Comparison of ENCODE assay signal across 8 mouse cellular contexts in the genomic region with DNA sequence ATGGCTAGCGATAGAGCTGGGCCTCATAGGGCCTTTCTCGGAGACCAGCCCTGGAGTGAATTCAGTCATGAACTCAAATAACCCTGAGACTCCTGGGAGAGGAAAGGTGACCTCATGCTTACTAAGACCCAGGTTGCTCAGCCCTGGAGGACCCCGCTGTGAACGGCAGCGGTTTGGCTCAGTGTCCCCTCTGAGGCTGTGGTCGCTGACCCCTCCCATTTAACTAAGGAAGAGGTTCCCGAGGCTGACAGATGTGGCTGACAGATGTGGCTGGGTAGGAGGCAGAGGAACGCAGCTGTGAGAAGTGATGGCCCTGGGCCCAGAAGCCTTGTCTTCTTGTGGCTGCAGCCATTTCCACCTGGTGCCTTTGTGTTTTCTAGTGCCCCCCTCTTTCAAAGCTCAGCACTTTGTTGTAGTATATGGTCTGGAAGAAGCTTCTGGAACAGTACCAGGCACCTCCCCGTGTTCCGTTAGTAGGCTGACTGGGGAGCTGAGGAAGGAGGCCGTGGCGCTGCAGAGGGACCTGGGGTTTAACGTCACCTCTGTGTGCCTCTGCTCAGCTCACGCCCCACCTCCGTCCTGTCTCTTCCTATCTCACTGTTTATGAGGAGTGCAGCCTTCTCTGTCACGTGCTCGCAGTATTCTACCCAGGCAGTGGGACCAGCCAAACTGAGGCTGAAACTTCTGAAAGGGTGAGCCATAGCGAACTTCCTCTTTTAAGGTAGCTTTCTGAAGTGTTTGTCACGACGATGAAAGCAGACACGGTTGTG. TPM values are rescaled to one million over a fixed set of nuclear protein-coding genes. Genes with fewer than 3 reads are reported as not detected.
A peak's percentile ranks its signal among the peaks of the same experiment; 100 is the strongest.
DNase-seq lines count a peak whose midpoint lies in the region; ATAC-seq and TF ChIP-seq lines count a peak whose summit lies in the region.

No protein-coding gene starts in this region.

- H3K27me3 ChIP-seq in heart, adult 2 months (ENCODE audit: control insufficient read depth, insufficient read depth, low read length), result no peaks in the 10 kb centered on the region
- H3K27me3 ChIP-seq in liver, embryonic 16.5 days (ENCODE audit: control insufficient read depth, insufficient read depth, low read depth, low read length), result no peaks in the 10 kb centered on the region

- H3K36me3 ChIP-seq in heart, adult 2 months (ENCODE audit: control insufficient read depth, insufficient read depth, low read length), result no peaks in the 10 kb centered on the region
- no peaks in the 10 kb centered on the region for H3K36me3 ChIP-seq in liver, embryonic 16.5 days (ENCODE audit: control insufficient read depth, insufficient read depth)

- H3K4me1 ChIP-seq in heart, adult 2 months (ENCODE audit: control insufficient read depth, insufficient read depth, low read length), result no peaks in the 10 kb centered on the region; the same call in 1 of the 2 replicates
- peaks cover 13% of the 10 kb centered on the region for H3K4me1 ChIP-seq in liver, embryonic 16.5 days (ENCODE audit: control insufficient read depth, low read depth, low read length)

- ATAC-seq in liver, embryonic 16.5 days (ENCODE audit: low read depth), result peak; percentile 95

- H3K4me3 ChIP-seq in heart, adult 2 months, result no peak overlapping the region
- peak overlapping the region; percentile 23; the same call in 1 of the 2 replicates for H3K4me3 ChIP-seq in liver, embryonic 16.5 days (ENCODE audit: low read depth, low read length)

- intact Hi-C loops in heart, adult 2 months (cut with DNase I), result loop anchor here (5.0 kb wide), 1 partner anchor 55 kb away; no protein-coding TSS in a partner anchor

- no peak overlapping the region for H3K9ac ChIP-seq in heart, adult 2 months (ENCODE audit: low read depth, low read length)
- H3K9ac ChIP-seq in liver, embryonic 16.5 days (ENCODE audit: low read depth, low read length), result 0 out of 2 replicates have a peak overlapping the region, but pooled peaks have one; percentile 7

- DNase-seq in adrenal gland, postnatal 36 days, result peak; percentile 16 to 42
- DNase-seq in adrenal gland, adult 18-20 months (ENCODE audit: low spot score in 2 of 2), result no peak
- peak; percentile 50 to 71 for DNase-seq in heart, adult 2 months
- DNase-seq in spleen, postnatal 14 days (ENCODE audit: low spot score in 2 of 2), result peak; percentile 46 to 58
- no peak for DNase-seq in left cerebral cortex, adult 8-10 months (ENCODE audit: low spot score in 2 of 2)
- DNase-seq in cerebellum, postnatal 25 days, result no peak
- DNase-seq in right cerebral cortex, postnatal 4 days, result no peak

- peak overlapping the region; percentile 50 for H3K4me2 ChIP-seq in liver, embryonic 16.5 days (ENCODE audit: low read depth, low read length)

- no peak overlapping the region for H3K27ac ChIP-seq in heart, adult 2 months
- no peak overlapping the region for H3K27ac ChIP-seq in liver, embryonic 16.5 days (ENCODE audit: low read length)

- H3K9me3 ChIP-seq in liver, embryonic 16.5 days (replicated peaks; ENCODE audit: control insufficient read depth, low read length), result no peaks in the 10 kb centered on the region

- H3K79me2 ChIP-seq in heart, adult 2 months (replicated peaks; ENCODE audit: control insufficient read depth, insufficient read depth, low read length), result no peaks in the 10 kb centered on the region

- WGBS in heart, adult 2 months, result 61% methylated on average over 21 of the region's 21 CpGs
- WGBS in liver, embryonic 16.5 days (ENCODE audit: insufficient replicate concordance), result 31% methylated on average over 21 of the region's 21 CpGs

- no peak for TF ChIP-seq CTCF in heart, adult 2 months (IDR thresholded peaks at IDR 0.05)

- TF ChIP-seq EP300 in heart, adult 2 months (IDR thresholded peaks at IDR 0.05; ENCODE audit: insufficient read depth, low read depth, low read length), result no peak

- TF ChIP-seq POLR2A in heart, adult 2 months (IDR thresholded peaks at IDR 0.05; ENCODE audit: insufficient read depth, low read depth, low read length), result no peak

RNA-seq across cellular contexts. Expression of a gene that starts 48.1 kb away (rescaled TPM):
- total RNA-seq in adrenal gland, postnatal 36 days (2021), result not detected
- not detected for total RNA-seq in adrenal gland, adult 18-20 months (2021)
- total RNA-seq in heart, adult 2 months (2021), result not detected
- 0.04 TPM in 1 of 2 replicates, not detected in the other for polyA plus RNA-seq in heart, adult 2 months (2012; rRNA removed)
- polyA plus RNA-seq in liver, embryonic 16.5 days (2015; fragmentation: Nextera tagmentation; extraction: Ambion mirVana), result not detected in 2 replicates
- under 1 TPM in 1 of 4 experiments, not detected in 3; 0.41 TPM for total RNA-seq in left cerebral cortex, adult 8-10 months (2022)

Comparison
In these comparisons a context has a peak if more than half of its experiments do, and no peak if none do; other contexts are left out.
1. DNase-seq: peak in adrenal gland, postnatal 36 days (2 of 2), heart, adult 2 months (2 of 2) and spleen, postnatal 14 days (2 of 2); none in adrenal gland, adult 18-20 months (0 of 2), left cerebral cortex, adult 8-10 months (0 of 2), cerebellum, postnatal 25 days (0 of 2) and right cerebral cortex, postnatal 4 days (single experiment).